Mouse (Mus musculus) olfactory bulb, adult 2 months (tissue): ENCODE results near the gene Ptprg.

Experiments
- CTCF ChIP-seq: fragments of 200-500 bp; IDR thresholded peaks from 2 replicates; pipeline ENCODE4 v1.5.1; 2012; ENCODE audit warnings: low read depth, mild to moderate bottlenecking, low read length, moderate library complexity; ENCODE audit not compliant: insufficient read depth
- POLR2A ChIP-seq: fragments of 200-500 bp; IDR thresholded peaks from 2 replicates; pipeline ENCODE4 v1.6.1; 2012; ENCODE audit warnings: mild to moderate bottlenecking, low read depth, low read length, moderate library complexity; ENCODE audit not compliant: insufficient read depth

GRCm38 (mm10) chr14:11510173-11510572 lies 43.2 kb upstream of the Ptprg start:
- TF ChIP-seq CTCF: no peak
- no peak for TF ChIP-seq POLR2A
